Mouse (Mus musculus): ENCODE measurements at regions not wholly inside any gene's neighbourhood (a gene's known extent, or its start where the extent isn't known, plus 50 kb on each side); places are given as distances from the start of the nearest gene placed in this dataset.

DNA sequence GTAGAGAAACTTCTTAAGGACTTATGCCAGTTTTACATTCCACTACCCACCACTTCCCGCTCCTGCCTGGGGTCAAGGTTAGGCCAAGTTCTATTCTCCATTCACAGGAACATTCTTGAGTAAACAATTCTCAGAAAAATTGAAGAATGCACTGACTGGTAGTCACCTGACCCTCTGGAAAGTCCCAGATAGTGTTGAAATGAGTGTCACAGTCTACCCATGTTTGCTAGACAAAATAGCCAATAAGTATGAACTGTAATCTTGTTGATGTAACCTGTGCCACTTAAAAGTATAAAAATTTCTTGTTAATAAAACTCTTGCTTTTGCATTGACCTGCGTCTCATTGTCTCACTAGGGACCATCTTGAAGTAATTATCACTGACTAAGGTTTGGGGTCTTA, 1487.9 kb downstream of the Tbl1xr1 start:
- TF ChIP-seq CTCF (IDR thresholded peaks at IDR 0.05; ENCODE audit: borderline replicate concordance, extremely low read depth, insufficient read depth, insufficient read length) (no peak), POLR2A (IDR thresholded peaks at IDR 0.05; ENCODE audit: borderline replicate concordance, extremely low read depth, insufficient read depth, insufficient read length, poor library complexity, severe bottlenecking) (no peak)
